Mouse (Mus musculus) megakaryocyte, embryonic 14.5 days (primary cell): ENCODE measurements at regions not wholly inside any gene's neighbourhood (a gene's known extent, or its start where the extent isn't known, plus 50 kb on each side); places are given as distances from the start of the nearest gene placed in this dataset.

ENCODE experiments used
- FLI1 ChIP-seq: IDR thresholded peaks from 2 replicates; pipeline ENCODE4 v1.6.1; 2012; ENCODE audit warnings: low read length, inconsistent platforms, mixed read lengths
- GATA1 ChIP-seq: IDR thresholded peaks from 3 replicates; pipeline ENCODE4 v1.6.1; 2012; ENCODE audit warnings: mixed read lengths, low read length, inconsistent platforms, borderline replicate concordance

GRCm38 (mm10) chr10:84109680-84110371 lies 330.6 kb downstream of the Nuak1 start:
- no peak for TF ChIP-seq GATA1
- no peak for TF ChIP-seq FLI1
